Mouse (Mus musculus) c-Kit-positive CD71-positive TER-119-positive erythroid progenitor cells, embryonic 14.5 days (primary cell): Measurements from ENCODE around the gene Pdia6.

Source experiments
- DNase-seq: peaks from one replicate; pipeline ENCODE4 v3.0.0-alpha.2; 2013; ENCODE audit warnings: low spot score

Pdia6 gene

DNA sequence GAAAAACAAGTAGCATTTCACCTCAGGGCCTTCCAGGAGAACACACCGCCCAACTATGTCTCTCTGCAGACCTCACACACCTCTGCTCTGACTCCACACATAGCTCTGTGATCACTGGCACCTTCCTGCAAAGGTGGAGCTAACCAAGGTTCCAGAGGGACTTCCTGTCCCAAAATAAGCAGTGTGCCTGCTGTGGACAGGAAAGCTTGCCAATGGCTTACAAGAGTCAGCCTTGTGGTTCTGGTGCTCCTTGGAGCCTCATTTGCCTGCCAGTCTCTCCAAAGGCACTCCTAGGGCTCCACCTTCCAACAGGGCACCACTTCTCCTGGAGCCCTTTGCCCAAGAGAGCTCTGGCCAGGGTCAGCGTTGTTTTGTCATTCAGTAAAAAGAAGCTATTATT, 1.5 kb upstream of the Pdia6 start:
- no peak for DNase-seq

- no peak for DNase-seq
Measured at GRCm38 (mm10) chr12:17266673-17266990, 287 bp downstream of the Pdia6 start.

GRCm38 (mm10) chr12:17267316-17267715, 971 bp downstream of the Pdia6 start:
- DNase-seq = peak; percentile 12

DNA sequence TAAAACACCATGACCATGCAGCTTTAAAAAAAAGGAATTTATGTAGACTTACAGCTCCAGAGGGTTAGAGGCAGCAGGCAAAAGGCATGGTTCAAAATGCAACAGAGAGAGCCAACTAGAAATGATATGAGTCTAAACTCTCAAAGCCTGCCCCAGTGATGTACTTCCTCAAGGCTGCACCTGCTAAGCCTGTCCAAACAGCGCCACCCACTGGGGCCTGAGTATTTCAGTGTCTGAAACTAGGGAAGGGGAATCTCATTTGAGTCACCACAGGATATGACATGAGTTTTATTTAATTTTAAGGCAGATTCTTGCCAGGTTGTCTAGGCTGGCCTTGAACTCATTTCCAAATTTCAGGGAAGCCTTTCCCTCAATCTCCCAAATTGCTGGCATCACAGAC, 4.9 kb downstream of the Pdia6 start:
- peak; percentile 39 for DNase-seq

GRCm38 (mm10) chr12:17273841-17274240, 7.5 kb downstream of the Pdia6 start:
- no peak for DNase-seq

GRCm38 (mm10) chr12:17288496-17288895, 22.2 kb downstream of the Pdia6 start:
- DNase-seq = no peak

DNA sequence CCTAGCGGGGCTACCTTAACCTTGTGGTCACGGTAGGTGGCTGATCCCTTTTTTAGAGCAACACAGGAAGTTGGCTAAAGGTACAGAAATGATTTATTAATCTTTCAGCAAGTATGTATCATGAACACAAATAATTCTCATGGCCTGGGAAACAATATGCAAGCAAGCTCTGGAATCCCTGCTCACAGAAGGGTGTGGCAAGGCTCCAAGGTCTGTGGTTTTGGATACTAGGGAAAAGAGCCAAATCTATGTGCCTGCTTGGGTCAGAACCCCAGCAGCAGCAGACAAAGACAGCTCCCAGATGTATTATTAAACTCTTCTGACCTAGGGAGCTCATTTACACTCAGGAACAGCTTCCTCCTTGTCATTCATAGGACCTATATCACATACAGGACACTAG, 22.7 kb downstream of the Pdia6 start:
- no peak for DNase-seq

DNA sequence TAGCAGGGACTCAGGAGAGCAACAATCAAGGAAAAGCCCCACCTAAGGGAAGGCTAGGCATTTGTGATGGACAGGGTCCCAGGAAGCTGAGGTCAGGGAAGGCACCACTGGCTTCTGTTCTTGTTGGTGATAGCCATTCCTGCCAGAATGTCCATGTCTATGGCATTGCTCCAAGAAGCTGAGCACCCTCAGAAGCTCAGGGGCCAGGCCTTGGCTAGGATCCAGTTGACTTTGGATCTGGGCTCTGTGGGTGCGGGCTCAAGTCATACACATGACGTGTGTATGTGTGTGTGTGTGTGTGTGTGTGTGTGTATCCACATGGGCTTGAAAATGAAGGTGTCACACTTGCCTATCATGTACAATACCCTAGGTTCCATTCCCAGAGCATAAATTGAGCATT, 23.6 kb downstream of the Pdia6 start:
- DNase-seq = no peak

GRCm38 (mm10) chr12:17290569-17290968, 24.2 kb downstream of the Pdia6 start:
- no peak for DNase-seq

DNA sequence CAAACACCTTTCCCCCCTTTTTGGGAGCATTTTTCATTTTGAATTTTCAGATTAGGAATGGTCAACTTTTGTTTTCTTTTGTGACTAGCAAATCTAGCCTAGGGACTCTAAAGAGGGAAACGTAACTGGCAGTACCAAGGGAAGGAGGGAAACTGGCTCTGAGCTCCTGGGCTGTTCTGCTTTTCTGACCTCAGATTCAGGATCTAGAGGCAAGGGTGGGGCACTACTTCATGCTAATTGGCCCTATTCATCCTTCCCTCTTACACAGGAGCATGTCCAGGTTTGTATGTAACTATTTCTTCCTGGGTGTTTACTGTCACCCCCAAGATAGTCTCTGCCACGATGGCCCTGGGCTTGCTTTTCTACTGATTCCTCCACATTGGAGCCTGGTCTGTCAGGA, 30.6 kb downstream of the Pdia6 start:
- DNase-seq = no peak

- DNase-seq = no peak
Measured at GRCm38 (mm10) chr12:17299902-17300301, 33.6 kb downstream of the Pdia6 start.

- DNase-seq = no peak
Measured at GRCm38 (mm10) chr12:17305445-17305844, 39.1 kb downstream of the Pdia6 start.

DNA sequence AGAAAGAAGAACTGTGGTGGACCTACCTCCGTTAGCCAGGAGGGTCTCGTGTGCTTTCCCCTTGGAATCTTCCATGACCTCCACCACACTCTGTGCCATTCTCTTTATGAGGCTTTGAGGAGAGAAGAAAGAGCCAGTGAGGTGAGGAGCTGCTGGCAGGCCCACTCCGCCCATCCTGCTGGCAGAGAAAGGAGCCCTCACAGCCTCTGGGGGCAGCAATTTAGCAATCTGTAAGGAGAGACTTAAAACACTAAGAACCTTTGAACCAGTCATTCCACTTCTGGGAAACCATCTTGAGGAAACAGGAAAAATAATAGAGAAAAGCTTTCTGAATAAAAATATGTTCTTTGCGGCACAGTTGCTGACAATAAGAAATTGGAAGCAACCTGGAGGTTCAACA, 41.9 kb downstream of the Pdia6 start:
- DNase-seq = no peak

DNA sequence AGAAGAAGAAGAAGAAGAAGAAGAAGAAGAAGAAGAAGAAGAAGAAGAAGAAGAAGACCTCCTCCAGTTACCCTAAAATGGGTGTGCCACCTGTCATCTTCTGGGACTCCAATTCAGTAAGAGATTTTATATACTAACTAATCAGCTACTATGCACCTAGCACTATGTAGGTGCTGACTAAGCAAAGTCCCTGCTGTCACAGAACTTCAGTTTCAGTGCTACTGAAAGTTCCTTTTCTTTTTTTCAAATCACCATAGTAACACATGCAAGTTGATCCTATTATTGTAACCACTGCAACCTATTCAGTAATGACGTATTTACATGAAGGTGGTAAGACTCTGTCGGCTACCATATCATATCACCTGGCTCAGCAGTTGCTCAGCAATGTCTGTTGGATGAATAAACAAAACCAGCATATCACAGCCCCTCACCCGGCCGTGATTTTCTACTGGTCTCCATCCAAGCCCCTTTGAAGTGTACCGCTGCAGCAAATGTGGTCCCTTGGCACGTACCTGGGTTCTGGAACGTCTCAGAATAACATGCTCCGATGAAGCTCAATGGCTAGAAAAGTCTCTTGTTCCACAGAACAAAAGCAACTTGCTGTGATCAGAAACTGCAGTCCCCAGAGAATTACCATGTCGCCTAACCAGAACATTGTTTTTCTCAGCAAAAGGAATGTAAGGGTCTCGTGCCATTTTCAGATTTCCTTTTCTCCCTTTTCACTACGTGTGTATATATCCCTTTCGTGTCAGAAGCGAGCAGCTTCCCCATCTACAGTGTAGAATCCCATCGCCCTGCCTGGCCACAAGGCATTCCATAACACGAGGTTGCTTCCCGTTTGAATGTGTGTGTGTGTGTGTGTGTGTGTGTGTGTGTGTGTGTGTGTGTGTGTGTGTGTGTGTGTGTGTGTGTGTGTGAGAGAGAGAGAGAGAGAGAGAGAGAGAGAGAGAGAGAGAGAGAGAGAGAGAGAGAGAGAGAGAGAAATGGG, 44.8 kb downstream of the Pdia6 start:
- DNase-seq = no peak

DNA sequence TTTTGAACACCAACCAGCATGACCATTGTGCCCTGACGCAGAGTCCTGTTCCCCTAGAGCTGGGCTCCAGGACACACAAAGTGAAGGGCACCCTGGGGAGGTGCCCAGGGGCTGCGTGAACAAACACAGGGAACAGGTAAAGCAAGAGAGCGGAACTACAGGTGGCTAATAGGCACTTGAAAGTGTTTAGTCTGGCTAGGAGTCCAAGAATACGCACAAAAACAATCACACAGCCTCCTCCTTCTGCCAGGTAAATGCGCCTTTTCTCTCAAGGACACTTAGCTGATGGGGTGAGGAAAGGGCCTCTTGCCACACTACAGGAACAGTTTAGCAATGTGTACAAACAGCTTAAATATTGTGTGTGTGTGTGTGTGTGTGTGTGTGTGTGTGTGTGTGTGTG, 49.8 kb downstream of the Pdia6 start:
- no peak for DNase-seq

- no peak for DNase-seq
Measured at GRCm38 (mm10) chr12:17317970-17318369, 51.6 kb downstream of the Pdia6 start.

DNA sequence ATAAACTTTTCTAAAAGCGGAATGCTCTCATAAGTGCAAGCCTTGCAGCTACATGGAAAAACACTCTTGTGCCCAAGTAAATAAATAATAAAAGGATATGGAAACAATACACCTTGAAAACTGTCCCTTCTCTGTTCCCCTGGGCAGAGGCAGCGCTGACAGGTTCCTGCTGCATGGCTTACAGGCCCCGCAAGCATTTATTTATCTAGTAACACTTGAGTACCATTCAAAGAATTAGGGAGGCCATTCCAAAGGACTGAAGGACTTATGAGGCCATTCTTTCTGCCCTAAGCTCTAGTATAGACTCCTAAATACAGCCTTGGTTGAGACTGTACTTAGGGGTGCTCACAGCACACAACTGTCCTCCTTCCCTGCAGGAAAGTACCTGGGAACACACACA, 52.1 kb downstream of the Pdia6 start:
- no peak for DNase-seq

DNA sequence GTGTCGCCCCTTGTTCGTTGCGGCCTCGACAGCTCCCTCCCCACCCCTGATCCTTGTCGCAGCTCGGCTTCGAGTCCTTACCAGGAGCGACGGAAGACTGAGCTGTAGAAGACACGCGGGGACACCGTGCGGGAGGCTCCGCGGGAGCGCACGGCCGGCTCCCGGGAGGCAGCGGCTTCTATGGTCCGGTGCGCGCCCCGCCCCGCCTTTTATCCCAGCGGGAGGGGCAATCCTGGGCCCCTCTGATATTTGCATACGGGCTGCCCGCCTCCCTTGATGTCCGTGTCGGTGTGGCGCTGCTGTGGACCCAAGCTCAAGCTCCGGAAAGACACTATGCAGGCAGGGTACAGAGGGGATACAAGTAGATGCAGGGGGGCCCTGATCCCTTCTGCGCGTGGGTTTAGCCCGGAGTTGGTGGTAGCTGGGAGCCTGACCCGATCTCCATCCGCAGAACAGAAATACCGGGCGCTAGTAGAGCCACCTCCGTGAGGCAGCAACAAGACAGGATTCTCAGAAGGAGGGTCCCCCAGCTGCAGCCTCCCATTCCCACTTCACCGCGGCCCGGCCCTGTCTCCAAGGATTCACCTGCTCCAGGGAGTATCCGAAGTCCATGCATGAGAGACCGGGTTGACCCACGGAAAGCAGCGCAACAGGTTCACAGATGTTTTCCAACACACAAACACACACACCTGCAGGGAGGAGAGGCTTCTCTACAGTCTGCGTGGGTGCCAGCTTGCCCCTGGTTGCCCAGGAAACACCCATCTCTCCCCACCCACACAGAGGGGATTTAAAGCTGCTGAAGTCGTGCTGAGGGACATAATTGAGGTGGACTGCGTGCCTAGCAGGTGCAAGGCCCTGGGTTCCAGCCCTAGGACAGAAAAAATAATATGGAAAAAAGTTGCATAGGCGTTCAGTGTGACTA, 58.5 kb downstream of the Pdia6 start:
- no peak for DNase-seq

DNA sequence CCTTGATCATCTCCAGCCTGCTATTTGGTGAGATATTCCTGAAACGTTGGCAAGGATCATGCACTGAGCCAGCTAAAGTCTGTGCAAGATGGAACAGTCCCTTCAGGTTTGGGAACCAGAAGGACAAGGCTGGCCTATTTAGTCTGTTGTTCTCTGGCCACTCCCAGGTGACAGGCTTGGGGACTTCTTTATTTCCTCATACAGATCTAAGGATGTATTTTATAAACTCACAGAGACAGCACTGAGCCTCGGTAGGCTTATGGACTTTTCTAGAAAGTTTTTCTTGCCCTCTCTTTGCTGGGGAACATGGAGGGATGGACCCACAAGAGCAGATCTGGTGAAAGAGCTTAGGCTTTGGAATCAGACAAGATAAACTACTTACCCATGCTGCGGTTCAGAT, 62.9 kb downstream of the Pdia6 start, which contains the start of gene Atp6v1c2:
Atp6v1c2 (minus strand) TSS at position 101 of the 400 bp plus-strand sequence.
- no peak for DNase-seq

GRCm38 (mm10) chr12:17333459-17333858, 67.1 kb downstream of the Pdia6 start:
- DNase-seq = no peak
